Mouse (Mus musculus) mesoderm, embryonic 11.5 days (tissue): ENCODE results near the gene Prkci.

ENCODE experiments used
- DNase-seq: peaks from one replicate; pipeline ENCODE4 v3.0.0-alpha.2; 2012; ENCODE audit warnings: low read depth, low spot score

Gene Prkci

DNA sequence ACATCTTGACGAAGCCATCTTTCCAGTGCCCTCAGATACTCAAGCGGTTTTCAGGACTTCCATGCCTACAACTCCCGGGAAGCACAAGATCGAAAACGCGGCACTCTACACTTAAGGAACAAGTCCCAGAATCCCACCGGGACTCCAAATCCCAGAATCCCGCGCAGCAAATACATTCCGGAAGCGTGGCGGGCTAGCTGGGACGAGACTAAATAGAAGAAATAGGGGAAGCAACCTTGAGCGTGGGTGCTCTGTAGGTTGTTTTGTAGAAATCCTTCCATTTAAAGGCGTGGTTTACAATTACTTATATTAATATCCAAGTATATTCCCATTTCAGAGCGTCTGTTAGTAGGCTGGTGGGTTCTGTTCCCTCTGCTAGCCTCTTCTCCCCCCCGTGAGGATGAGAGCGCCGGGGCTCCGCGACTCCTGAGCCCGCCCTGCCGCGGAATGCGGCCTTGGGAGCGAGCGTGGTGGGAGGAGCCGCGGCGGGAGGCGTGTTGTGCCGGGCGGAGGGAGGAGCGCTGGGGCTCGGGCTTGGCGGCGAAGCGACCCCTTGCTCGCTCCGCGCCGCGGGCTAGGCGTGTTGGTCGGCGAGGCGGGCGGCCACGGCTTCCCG, at the start of gene Prkci:
Gene Prkci, plus strand, starts transcription at position 465 of the 616 bp plus-strand sequence.
- peak; percentile 95 for DNase-seq

DNA sequence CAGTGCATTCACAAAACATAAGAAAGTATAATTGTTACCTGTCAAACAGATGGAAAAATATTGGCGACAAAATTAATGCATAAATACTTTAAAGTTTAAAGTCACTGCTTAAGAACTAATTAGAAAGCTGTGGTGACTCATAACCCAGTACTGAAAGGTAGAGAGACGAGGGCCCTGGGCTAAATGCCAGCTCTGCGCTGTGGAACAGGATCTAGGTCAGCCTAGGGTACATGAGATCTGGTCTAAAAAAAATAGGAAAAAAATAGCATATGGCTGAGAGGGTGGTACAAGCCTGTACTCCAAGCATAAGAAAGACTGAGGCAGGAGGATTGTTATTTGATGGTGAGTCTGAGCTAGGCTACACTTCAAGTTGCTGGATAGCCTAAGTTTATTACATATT, 43.9 kb upstream of the Prkci start:
- no peak for DNase-seq

DNA sequence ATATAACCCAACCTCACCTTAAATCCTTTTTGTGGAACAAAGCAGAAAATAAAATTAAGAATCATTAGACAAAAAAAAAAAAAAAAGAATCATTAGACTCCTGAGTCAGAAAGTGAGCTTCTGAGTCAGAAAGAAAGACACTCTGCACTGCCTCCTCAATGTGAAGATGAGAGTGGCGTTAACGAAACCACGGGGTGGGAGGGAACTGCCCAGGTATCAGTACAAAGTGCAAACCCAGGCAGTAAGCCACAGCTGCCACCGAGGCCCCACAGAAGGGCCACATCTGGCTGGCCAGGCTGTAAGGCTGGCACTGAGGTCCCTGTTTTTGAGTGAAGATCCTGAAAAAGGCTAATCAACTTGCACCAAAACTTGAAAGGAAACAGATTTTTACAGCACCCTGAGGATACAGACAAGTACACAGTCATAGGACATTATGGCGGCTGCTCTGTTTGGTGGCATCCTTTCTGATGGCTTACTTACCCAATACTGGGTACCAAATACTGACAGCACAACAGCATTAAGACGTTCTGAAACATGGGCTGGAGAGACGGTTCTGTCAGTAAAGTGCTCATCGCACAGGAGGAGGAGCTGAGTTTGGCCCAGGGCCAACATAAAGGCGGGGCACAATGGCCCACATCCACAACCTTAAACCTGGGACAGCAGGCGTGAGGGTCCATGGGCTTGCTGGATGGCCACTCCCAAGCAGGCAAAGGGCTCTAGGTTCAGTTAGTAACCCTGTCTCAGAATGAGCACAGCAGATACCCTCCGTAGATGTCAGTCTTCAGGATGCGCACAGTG, 43.1 kb upstream of the Prkci start:
- no peak for DNase-seq

DNA sequence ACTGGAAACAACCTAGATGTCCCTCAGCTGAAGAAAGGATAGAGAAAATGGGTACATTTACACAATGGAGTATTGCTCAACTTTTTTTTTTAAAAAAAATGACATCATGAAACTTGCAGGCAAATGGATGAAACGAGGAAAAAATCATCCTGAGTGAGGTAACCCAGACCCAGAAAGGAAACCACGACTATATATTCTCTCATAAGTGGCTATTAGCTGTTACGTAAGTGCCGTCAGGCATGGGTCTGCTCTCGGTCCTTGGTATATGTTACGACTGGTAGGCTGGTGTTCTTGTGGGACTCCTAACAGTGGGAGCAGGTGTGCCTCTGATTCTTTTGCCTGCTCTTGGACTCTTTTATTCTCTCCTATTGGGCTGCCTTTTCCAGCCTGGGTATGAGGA, 39.2 kb upstream of the Prkci start:
- DNase-seq = no peak

DNA sequence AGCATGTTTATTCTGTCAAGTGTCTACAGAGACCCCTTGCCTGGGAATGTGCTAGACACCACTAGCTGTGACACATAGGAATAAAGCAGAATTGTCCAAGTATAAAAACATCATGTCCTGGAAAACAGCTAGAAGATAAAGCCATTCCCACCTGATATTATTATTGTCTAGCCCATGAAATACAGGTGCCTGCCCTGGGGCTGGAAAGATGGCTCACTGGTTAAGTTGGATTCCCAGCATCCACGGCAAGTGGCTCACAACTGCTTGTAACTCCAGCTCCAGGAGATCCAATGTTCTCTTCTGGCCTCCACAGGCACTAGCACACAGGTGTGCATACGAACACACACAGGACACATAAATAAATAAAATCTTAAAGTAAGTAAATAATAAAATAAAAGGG, 36.8 kb upstream of the Prkci start:
- no peak for DNase-seq

DNA sequence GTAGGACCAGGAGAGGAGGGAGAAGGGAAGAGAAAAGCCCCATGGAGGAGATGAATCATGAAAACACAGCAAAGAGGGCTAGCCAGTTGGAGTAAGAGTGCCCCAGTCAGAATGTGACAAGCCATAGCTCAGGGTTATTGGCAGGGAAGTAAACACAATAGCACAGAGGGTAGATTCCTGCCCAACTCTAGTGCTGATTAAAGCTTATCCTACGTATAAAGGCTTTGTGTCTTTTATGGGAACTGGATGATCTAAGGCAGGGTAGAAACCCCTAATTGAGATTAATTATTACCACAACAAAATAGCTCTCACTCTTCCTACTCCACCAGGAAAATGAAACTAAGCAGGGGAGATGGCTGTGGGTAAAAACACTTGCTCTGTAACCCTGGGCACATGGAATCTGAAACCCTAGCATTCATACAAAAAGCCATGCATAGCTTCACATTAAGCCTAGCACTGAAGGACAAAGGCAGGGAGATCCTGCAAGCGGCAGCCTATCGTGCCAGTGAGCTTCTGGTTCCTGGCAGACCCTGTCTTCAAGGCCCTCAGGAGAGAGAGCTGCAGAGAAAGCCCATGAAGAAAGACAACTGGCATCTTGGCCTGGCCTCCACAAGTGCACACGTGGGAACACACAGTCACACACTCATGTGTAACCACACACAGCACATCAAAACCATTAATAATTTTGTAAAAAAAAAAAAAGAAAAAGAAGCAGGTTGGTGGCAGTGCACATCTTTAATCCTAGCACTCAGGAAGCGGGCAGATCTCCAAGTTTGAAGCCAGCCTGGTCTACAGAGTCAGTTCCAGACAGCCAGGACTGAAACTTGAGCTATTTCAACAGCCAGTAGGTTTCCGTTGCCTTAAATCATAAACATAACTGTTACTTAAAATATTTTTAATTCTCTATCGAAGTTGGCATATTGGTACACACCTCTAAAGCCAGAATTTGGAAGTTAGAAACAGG, 35.4 kb upstream of the Prkci start:
- no peak for DNase-seq

DNA sequence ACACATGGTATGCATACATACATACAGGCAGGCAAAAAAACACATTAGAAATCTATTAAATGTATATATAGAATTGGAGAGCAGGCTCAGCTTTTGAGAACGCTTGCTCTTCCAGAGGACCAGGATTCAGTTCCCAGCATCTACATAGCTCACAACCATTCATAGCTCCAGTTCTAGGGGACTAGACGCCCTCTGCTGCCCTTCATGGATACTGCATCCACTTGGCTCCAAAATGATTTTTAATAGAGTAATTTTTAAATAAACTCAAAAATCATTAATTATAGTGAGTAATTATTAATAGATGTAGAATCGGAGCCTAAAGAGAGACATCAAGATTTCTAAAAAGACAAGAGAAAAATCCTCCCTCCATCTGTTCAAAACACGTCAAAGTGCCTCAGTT, 32.4 kb upstream of the Prkci start:
- no peak for DNase-seq

DNA sequence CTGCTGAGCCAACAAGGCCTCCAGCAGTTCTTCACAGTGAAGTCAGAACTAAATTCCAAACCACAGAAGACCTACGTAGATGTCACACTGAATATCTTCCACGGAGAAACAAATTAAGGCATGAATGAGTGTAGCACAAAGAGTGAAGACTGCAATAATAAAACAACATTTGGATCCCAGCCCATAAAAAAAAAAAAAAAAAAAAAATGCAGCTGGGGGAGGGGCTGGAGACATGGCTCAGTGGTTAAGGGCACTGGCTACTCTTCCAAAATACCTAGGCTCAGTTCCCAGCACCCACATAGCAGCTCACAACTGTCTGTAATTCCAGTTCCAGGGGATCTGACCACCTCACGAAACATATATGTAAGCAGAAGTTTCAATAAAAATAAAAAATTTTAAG, 31.3 kb upstream of the Prkci start:
- no peak for DNase-seq

DNA sequence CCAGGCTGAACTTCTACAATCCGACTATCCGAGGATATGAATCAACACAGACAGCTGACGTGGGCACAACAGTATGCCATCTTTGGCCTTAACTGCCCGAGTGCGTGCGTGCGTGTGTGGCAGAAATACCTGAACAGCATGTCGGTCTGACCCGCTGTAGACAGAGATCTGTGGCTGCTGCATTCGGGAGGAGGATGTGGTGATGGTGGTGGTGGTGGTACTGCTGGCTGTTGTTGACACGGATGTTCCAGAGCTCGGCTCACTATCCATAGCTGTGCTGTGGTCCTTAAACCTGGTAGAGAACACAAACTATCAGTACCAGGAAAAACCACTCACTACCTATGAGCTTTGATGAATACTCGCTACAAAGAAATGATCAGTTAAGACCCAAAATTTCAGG, 29.9 kb upstream of the Prkci start:
- no peak for DNase-seq

DNA sequence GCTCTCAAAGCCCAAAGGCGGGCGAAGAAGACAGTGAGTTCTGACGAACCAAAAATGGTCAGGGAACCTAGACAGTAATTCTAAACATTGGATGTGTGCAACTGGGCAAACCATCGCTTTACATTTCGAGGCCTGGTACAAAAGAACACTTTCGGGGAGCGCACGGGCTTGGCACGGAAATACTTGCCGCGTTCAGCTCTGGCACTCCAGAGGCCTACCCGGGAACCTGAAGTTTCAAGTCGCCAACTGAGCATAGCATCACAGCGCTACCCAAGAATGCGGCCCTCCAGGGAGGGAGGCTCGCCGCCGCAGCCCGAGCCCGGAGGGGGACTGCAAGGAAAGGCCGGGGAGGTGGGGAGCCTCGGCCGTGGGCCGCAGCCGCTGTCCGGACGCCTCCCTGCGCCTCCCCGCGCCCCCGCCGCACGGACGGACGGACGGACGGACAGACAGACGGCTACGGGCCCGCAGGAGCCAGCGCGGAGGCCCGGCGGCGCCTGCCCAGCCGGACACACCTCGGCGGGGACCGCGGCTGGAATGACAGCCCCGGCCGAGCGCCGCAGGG, 26.9 kb upstream of the Prkci start:
- peak; percentile 67 for DNase-seq

DNA sequence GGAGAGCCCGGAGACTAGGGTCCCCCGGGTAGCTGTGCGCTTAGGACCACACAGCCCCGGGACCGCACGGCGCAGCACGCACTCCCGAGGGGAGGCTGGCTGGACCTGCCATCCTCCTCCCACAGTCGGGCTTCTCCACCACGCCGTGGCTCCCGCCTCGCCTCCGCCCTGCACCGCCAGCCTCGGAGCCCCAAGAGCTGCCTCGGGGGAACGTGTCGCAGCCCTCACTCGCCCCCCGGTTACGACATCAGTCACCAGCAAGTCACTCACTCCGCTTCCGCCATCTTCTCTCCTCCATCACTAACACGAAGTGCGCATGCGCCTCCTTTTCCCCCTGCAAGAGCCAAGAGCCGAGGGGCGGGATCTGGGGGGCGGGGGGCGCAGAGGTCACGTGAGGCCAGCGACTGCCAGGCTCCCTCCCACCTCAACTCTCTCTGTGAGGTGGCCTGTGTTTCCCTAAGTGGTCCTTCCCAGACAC, 26.4 kb upstream of the Prkci start, which contains the start of gene Phc3:
Gene Phc3, minus strand, starts transcription at position 312 of the 478 bp plus-strand sequence.
- DNase-seq = peak; percentile 97

DNA sequence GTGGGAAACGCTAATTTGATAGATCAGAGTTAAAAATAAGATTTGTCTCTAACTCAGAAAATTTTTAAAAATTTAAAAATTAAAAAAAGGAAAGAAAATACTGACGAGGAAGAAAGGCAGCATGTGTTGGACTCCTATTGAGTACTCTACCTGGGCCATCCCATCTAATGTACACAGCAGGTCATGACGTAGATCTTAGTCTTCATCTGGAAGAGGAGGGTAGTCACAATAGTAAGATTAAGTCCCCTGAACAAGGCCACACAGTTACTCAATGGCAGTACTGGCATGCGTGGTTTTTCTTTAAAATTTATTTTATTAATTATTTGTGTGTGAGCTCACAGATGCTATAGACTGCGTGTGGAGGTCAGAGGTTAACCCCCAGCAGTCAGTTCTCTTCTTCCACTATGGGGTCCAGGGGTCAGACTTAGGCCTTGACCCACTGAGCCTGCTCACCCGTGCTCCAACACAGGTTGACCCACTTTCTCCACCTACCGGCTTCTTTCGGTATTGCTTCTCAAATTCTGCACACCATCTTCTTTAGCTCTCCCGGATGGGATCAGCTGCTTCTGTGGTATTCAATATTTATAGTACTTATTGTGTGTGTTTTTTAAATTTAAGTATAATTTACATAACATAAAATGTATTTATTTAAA, 20.3 kb upstream of the Prkci start:
- DNase-seq = peak; percentile 77

DNA sequence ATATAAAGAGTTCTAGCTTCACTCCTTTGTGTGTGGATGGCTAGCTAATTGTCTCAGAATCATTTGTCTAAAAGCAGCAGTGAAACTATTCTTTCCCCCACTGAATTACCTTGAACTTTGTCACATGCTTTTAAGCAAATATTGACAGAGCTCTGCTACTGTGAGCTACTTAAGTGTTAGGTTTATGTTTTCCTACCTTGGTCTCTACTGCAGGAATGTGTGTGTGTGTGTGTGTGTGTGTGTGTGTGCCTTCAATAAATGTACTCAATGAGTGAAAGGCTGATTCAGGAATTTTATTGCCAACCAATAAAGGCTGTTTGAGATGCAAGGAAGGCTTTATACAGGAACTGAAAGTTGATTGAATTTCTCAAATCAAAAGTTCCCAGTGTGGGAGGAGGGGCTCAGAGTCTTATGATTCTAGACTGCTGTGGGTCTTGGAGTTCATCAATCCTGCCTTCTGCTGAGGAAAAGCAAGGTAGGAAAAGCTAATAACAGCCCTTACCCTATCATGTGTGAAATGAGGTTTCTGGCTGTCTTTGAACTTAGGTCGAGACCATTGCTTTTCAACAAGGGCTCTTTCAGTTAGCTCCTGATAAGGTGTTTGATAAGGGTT, 18.4 kb upstream of the Prkci start:
- DNase-seq = no peak

DNA sequence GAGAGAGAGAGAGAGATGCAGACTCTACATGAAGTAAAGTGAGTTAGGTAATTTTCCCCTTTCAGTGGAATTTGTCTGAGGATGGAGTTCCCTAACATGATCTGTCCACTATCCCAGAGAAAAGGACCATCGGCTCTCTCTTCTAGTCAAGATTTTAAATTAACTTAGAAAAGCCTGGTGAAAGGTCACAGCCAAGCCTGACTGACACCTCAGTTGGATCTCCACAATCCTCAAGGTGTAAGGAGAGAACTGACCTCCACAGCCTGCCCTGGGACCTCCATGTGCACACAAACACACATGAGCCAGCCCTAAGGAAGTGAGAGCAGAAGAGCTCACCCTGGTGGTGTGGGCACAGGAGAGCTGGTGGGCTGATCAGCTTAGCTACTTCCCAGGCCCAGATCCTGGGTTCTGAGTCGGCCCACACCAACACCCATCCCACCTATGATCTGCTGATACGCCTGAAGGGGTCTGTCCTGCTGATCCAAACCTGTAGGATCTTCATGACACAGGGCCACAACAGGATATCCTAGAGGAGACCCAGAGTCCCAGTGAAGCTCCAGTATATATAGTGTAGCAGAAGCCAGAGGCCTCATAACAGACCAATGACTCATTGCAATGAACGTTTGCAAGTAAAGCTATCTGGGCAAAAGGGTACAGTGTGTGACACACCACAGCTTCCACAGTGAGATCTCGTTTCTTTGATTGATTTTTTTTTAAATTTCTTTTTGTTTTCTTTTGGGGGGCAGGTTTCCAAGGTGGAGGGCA, 13.7 kb upstream of the Prkci start:
- no peak for DNase-seq

DNA sequence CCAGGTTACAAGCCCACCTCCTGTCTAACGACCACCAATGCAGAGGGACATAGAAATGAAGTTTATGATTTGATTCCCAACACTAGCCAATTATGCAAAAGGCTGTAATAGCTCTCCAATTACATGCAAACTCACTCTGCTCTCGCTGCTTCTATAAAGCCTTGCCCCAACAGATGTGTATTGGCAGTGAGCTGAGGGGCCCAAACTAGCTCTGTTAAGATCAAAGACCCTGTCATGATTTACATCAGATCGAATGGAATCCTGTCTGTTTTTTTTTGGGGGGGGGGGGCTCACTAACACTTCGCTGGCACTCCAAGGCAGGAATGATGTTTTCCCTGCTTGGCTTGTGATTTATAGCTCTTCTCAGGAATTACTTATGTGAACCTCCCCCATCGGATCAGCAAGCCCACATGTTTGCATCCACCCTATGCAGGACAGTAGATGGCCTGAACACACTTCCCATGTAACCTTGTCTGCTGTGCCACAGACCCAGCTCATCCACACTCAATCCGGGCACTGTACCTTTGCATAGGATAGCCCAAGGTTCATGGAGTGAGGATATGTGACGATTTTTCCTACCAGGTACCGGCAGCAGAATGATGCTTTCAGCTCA, 12.5 kb upstream of the Prkci start:
- peak; percentile 47 for DNase-seq

DNA sequence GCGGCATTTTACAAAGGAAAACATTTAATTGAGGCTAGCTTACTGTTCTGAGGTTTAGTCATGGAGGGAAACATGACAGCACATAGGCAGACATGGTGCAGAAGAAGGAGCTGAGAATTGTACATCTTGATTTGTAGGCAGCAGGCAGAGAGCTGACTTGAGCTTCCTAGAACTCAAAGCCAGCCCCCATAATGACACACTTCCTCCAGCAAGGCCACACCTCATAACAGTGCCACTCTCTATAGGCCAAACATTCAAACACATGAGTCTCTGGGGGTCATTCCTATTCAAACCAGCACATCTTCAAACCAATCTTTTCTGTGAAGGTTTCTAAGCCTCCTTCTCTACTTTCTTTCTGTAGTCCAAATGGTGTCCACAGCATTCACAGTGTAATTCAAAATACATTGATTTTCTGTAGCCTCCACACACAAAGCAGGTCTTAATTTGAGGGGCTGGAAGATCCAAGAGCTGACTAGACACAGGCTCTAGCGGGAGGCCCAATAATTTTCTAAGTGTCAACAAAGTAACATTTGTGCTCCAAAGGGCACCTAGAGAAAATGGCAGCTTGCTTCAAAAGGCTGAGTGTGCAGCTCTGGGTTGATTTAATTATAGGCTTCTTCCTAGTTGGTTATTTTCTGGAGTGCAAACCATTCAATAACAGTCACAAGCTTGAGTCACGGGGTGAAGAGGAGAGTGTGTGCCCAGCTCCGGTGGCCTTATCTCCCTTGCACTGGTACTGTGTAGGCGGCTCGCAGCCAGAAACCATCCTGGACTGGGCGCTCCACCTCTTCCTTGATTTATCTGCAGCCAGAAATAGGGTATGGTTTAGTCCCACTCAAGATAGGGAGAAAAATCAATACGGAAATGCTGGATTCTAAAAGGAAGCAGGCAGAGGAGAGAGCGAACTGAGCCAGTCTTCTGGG, 7.9 kb upstream of the Prkci start:
- DNase-seq = no peak

DNA sequence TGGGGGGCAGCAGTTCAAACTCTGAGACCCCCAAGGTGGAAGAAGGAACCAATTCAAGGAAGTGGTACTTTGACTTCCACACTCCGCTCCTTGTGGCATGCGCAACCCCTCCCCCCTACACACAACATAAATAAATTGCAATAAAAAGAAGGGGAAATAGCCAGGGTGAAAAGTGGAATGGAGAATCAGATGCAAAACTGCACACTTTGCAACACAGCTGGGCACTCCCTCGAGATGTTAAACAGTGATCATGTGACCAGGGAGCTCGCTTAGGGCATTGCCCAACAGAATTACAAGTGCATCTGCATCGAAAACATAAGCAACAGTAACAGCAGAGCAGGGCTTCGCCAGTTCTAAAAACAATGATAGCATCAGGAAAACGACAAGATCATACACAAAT, 3.4 kb upstream of the Prkci start:
- no peak for DNase-seq

DNA sequence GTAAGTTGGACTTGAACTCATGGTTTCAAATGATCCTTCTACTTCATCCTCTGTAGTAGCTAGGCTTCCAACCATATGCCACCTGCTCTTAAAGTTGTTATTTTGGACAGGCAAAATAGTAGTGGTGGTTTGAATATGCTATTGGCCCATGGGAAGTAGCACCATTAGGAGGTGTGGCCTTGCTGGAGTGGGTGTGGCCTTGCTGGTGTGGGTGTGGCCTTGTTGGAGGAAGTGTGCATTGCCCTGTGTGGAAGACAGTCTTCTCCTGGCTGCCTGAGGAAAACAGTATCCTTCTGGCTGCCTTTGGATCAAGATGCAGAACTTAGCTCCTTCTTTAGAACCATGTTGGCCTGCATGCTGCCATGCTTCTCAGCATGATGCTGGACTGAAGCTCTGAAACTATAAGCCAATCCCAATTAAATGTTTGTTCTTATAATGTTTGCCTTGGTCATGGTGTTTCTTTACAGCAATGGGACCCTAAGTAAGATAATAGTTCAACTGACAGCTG, 2.4 kb upstream of the Prkci start:
- no peak for DNase-seq
